Mouse (Mus musculus): ENCODE measurements around the gene Trim80.

Trim80 gene

GRCm38 (mm10) chr11:115439906-115440595 lies at the start of gene Trim80:
Gene Trim80 (plus strand): TSS chr11:115440545.
- DNase-seq (ENCODE audit: low spot score in 2 of 2), result no peak

- DNase-seq (ENCODE audit: low spot score in 2 of 2), result no peak
Measured at GRCm38 (mm10) chr11:115391358-115391757, 49.0 kb upstream of the Trim80 start.

GRCm38 (mm10) chr11:115393721-115394325 lies 46.5 kb upstream of the Trim80 start:
- DNase-seq (ENCODE audit: low spot score in 2 of 2), result no peak

- no peak for DNase-seq (ENCODE audit: low spot score in 2 of 2)
Measured at GRCm38 (mm10) chr11:115398085-115398484, 42.3 kb upstream of the Trim80 start.

GRCm38 (mm10) chr11:115400126-115400525 lies 40.2 kb upstream of the Trim80 start:
- no peak for DNase-seq (ENCODE audit: low spot score in 2 of 2)

GRCm38 (mm10) chr11:115400630-115401391 lies 39.5 kb upstream of the Trim80 start:
- DNase-seq (ENCODE audit: low spot score in 2 of 2), result peak in 1 of 2 experiments; percentile 55

GRCm38 (mm10) chr11:115403338-115404124 lies 36.8 kb upstream of the Trim80 start, which contains the start of gene Mrpl58:
Gene Mrpl58 (plus strand): TSS chr11:115403752.
- DNase-seq (ENCODE audit: low spot score in 2 of 2), result peak; percentile 67 to 85

GRCm38 (mm10) chr11:115405723-115406122 lies 34.6 kb upstream of the Trim80 start:
- DNase-seq (ENCODE audit: low spot score in 2 of 2), result no peak

- no peak for DNase-seq (ENCODE audit: low spot score in 2 of 2)
Measured at GRCm38 (mm10) chr11:115406858-115407401, 33.4 kb upstream of the Trim80 start.

- DNase-seq (ENCODE audit: low spot score in 2 of 2), result no peak
Measured at GRCm38 (mm10) chr11:115408266-115408920, 32.0 kb upstream of the Trim80 start.

GRCm38 (mm10) chr11:115409556-115409955 lies 30.8 kb upstream of the Trim80 start:
- no peak for DNase-seq (ENCODE audit: low spot score in 2 of 2)

- peak; percentile 86 to 95 for DNase-seq (ENCODE audit: low spot score in 2 of 2)
Measured at GRCm38 (mm10) chr11:115419531-115420237, 20.7 kb upstream of the Trim80 start, which contains the start of the genes Atp5h and Kctd2. Gene Atp5h (minus strand): TSS chr11:115419962. Gene Kctd2 (plus strand): TSS chr11:115420128.

- DNase-seq (ENCODE audit: low spot score in 2 of 2), result peak in 1 of 2 experiments; percentile 69
Measured at GRCm38 (mm10) chr11:115420336-115421190, 19.8 kb upstream of the Trim80 start.

GRCm38 (mm10) chr11:115421328-115421727 lies 19.0 kb upstream of the Trim80 start:
- no peak for DNase-seq (ENCODE audit: low spot score in 2 of 2)

- no peak for DNase-seq (ENCODE audit: low spot score in 2 of 2)
Measured at GRCm38 (mm10) chr11:115421972-115422371, 18.4 kb upstream of the Trim80 start.

GRCm38 (mm10) chr11:115423091-115423490 lies 17.3 kb upstream of the Trim80 start:
- DNase-seq (ENCODE audit: low spot score in 2 of 2), result no peak

GRCm38 (mm10) chr11:115424666-115425065 lies 15.7 kb upstream of the Trim80 start:
- DNase-seq (ENCODE audit: low spot score in 2 of 2), result no peak

- no peak for DNase-seq (ENCODE audit: low spot score in 2 of 2)
Measured at GRCm38 (mm10) chr11:115425671-115426070, 14.7 kb upstream of the Trim80 start.

Measured in cerebellum, postnatal 4 days (tissue).